Mouse (Mus musculus) hindbrain, postnatal 0 days (tissue): ENCODE data around the gene Ciao2a. TPM values are rescaled to one million over a fixed set of nuclear protein-coding genes. Genes with fewer than 3 reads are reported as not detected.

Experiments used
- ATAC-seq: fragments of 200-750 bp; cut with Nextera tagmentation; 2 replicates; pipeline ENCODE4 v1.8.0; 2017; ENCODE audit warnings: mild to moderate bottlenecking, moderate TSS enrichment, moderate library complexity
- DNase-seq: peaks from one replicate; pipeline ENCODE4 v3.0.0-alpha.2; 2015; ENCODE audit warnings: low spot score
- H3K27ac ChIP-seq: fragments of 300-500 bp; sonication (generic); 2 replicates; pipeline ENCODE4 v1.5.1; 2014; ENCODE audit warnings: mild to moderate bottlenecking
- H3K27me3 ChIP-seq: fragments of 300-500 bp; sonication (generic); 2 replicates; pipeline ENCODE4 v1.6.1; 2014; ENCODE audit warnings: low read length, mixed read lengths; ENCODE audit not compliant: insufficient read depth
- H3K36me3 ChIP-seq: fragments of 300-500 bp; sonication (generic); 2 replicates; pipeline ENCODE4 v1.6.1; 2014; ENCODE audit warnings: low read length, mixed read lengths; ENCODE audit not compliant: insufficient read depth
- H3K4me1 ChIP-seq: fragments of 300-500 bp; sonication (generic); 2 replicates; pipeline ENCODE4 v1.6.1; 2014; ENCODE audit warnings: antibody characterized with exemption, low read length, mixed read lengths; ENCODE audit not compliant: insufficient read depth
- H3K4me2 ChIP-seq: fragments of 300-500 bp; sonication (generic); 2 replicates; pipeline ENCODE4 v1.6.1; 2014; ENCODE audit warnings: low read depth, mild to moderate bottlenecking, low read length, moderate library complexity, mixed read lengths
- H3K4me3 ChIP-seq: fragments of 300-500 bp; sonication (generic); 2 replicates; pipeline ENCODE4 v1.5.1; 2014; ENCODE audit warnings: low read length
- H3K9ac ChIP-seq: fragments of 300-500 bp; sonication (generic); replicated peaks from 2 replicates; pipeline ENCODE4 v1.6.1; 2014; ENCODE audit warnings: mild to moderate bottlenecking, low read length, moderate library complexity, mixed read lengths
- H3K9me3 ChIP-seq: fragments of 300-500 bp; sonication (generic); 2 replicates; pipeline ENCODE4 v1.6.1; 2016; ENCODE audit warnings: low read length, mixed read lengths
- CTCF ChIP-seq: IDR thresholded peaks from 2 replicates; pipeline ENCODE4 v1.5.1; 2016; ENCODE audit warnings: antibody characterized with exemption, control low read depth, low read depth
- WGBS: fragments of 180-500 bp; shearing (Covaris S2); extraction: QIAGEN DNeasy Blood & Tissue Kit; methylation state at CpG from one replicate; pipeline ENCODE4 v1.1.7; 2014; 5-methylcytosine and 5-hydroxymethylcytosine counted together
- polyA plus RNA-seq: library from polyadenylated mRNA; unstranded; fragments of >200 nt; fragmentation: Nextera tagmentation; extraction: Ambion mirVana; gene quantifications from 2 replicates; pipeline ENCODE4 v1.2.1, GENCODE M21; 2015
- total RNA-seq: library from RNA; depleted of rRNA; stranded (reverse); fragments of >200 nt; gene quantifications from 2 replicates; pipeline ENCODE4 v1.2.3, GENCODE M21; 2014; rRNA removed

Gene Ciao2a
- total and polyA plus RNA-seq, 2 experiments from 2014 or later = 25.5 to 77.6 TPM

DNA sequence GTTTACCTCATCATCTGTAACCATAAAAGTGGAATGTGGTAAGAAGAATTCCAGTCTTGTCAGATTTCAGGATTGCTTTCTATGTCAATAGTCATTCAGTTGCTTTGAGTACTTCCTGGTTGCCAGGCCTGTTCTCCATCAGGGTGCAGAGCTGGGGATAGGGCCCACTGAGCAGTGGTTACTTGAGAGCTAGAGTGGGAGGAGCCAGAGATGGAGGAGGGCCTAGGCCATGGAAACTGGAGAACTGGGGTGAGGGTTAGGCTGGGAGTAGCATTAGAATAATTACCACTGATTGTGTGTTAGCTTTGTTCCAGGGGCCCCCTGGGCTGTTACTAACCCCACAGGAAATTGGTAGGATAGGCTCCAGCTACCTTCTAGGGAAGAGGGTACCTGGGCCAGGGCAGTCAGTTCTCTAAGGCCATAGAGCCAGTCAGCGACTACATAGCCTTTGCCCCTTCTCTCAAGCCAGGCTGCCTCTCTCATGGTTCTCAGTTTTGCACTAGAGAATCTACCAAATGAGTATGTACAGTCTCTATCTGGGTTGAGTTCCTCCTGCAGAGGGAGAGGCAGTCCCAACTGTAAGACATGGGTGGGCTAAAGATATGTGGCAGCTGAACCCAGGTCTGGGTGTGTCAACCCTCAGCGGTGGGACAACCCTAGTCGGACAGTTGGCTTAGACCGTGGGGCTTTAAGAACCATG is 54.9 kb downstream of the Ciao2a start:
- TF ChIP-seq CTCF = no peak
- 88% methylated on average over 4 of the region's 4 CpGs for WGBS
- Histone ChIP-seq H3K27ac (no peak overlapping the region), H3K4me3 (no peak overlapping the region), H3K9ac (no peak overlapping the region), H3K27me3 (no peaks in the 10 kb centered on the region), H3K9me3 (no peaks in the 10 kb centered on the region), H3K4me1 (no peaks in the 10 kb centered on the region), H3K36me3 (no peaks in the 10 kb centered on the region), H3K4me2 (no peak overlapping the region)
- DNase-seq (no peak), ATAC-seq (no peak)

GRCm38 (mm10) chr9:66181826-66182678 is 55.6 kb downstream of the Ciao2a start:
- no peak overlapping the region for H3K4me2 ChIP-seq
- TF ChIP-seq CTCF = no peak
- H3K9me3 ChIP-seq = no peaks in the 10 kb centered on the region
- DNase-seq (no peak), ATAC-seq (no peak)
- no peak overlapping the region for H3K27ac ChIP-seq
- H3K36me3 ChIP-seq = no peaks in the 10 kb centered on the region
- H3K9ac ChIP-seq = no peak overlapping the region
- H3K4me3 ChIP-seq = no peak overlapping the region
- 79% methylated on average over 11 of the region's 11 CpGs for WGBS
- H3K27me3 ChIP-seq = no peaks in the 10 kb centered on the region
- no peaks in the 10 kb centered on the region for H3K4me1 ChIP-seq

DNA sequence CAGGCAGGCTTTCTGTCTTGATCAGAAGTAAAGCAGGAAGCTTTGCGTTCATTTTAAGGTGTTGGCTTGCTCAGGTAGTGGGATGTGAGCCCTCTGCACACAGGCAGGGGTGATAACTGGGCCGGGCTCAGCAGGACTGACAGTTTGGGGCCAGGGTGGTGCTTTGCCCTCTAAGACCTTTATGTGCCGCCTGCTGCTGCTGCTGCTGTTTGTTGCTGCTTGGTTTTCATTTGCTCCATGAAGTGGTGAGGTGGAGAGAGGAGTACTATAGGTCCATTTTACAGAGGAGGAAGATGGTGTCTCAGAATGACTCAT is 56.2 kb downstream of the Ciao2a start:
- Histone ChIP-seq H3K4me1 (no peaks in the 10 kb centered on the region), H3K27me3 (no peaks in the 10 kb centered on the region), H3K27ac (no peak overlapping the region), H3K9me3 (no peaks in the 10 kb centered on the region), H3K36me3 (no peaks in the 10 kb centered on the region), H3K4me2 (no peak overlapping the region), H3K9ac (no peak overlapping the region), H3K4me3 (no peak overlapping the region)
- no peak for TF ChIP-seq CTCF
- no peak for DNase-seq
- no peak for ATAC-seq
- WGBS = 83% methylated on average over 3 of the region's 3 CpGs

DNA sequence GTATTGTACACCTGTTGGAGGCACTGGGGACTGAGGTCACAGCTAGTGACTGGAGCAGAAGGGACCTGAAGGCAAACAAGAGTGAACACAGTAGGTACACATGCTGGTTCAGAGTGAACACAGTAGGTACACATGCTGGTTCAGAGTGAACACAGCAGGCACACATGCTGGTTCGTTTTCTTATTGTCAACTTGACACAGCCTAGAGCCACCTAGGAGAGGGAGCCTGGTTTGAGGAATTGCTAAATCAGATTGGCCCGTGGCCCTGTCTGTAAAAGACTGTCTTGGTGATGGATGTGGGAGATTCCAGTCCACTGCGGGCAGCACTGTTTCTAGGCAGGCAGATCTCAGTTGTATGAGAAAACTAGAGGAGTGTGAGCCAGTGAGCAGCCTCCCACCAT is 56.6 kb downstream of the Ciao2a start:
- no peak overlapping the region for H3K4me2 ChIP-seq
- DNase-seq (no peak), ATAC-seq (no peak)
- WGBS = 62% methylated on average over 3 of the region's 3 CpGs
- no peaks in the 10 kb centered on the region for H3K36me3 ChIP-seq
- H3K27ac ChIP-seq = no peak overlapping the region
- TF ChIP-seq CTCF = no peak
- H3K9ac ChIP-seq = no peak overlapping the region
- no peaks in the 10 kb centered on the region for H3K9me3 ChIP-seq
- no peaks in the 10 kb centered on the region for H3K27me3 ChIP-seq
- no peaks in the 10 kb centered on the region for H3K4me1 ChIP-seq
- H3K4me3 ChIP-seq = no peak overlapping the region

GRCm38 (mm10) chr9:66184572-66184971 is 58.2 kb downstream of the Ciao2a start:
- H3K27me3 ChIP-seq = no peaks in the 10 kb centered on the region
- no peak overlapping the region for H3K4me2 ChIP-seq
- no peaks in the 10 kb centered on the region for H3K4me1 ChIP-seq
- no peaks in the 10 kb centered on the region for H3K36me3 ChIP-seq
- H3K27ac ChIP-seq = no peak overlapping the region
- no peak for TF ChIP-seq CTCF
- no peak overlapping the region for H3K4me3 ChIP-seq
- DNase-seq = no peak
- no peak for ATAC-seq
- WGBS = 73% methylated on average over 5 of the region's 5 CpGs
- no peak overlapping the region for H3K9ac ChIP-seq
- H3K9me3 ChIP-seq = no peaks in the 10 kb centered on the region

DNA sequence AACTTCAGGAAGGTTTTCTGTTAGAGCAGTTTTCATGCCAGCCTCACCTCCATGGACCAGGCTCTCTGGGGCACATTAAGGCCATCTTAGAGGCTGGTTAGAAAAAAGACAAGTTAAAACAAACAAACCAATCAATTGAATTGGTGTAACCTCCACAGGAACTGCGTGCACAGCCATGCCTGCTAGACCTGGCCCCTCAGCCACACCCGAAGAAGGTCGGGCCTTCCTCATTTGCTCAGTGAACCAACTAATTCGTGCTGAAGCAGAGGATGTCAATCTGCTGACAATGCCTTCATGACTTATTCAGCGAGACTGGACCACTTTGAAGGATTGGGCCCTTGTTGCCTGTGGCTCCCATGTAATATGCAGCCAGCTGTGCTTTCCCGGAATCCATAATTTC is 60.0 kb downstream of the Ciao2a start:
- no peaks in the 10 kb centered on the region for H3K27me3 ChIP-seq
- H3K36me3 ChIP-seq = no peaks in the 10 kb centered on the region
- H3K9me3 ChIP-seq = no peaks in the 10 kb centered on the region
- no peaks in the 10 kb centered on the region for H3K4me1 ChIP-seq
- H3K4me2 ChIP-seq = no peak overlapping the region
- no peak overlapping the region for H3K27ac ChIP-seq
- H3K9ac ChIP-seq = no peak overlapping the region
- DNase-seq (no peak), ATAC-seq (no peak)
- WGBS = 15% methylated on average over 6 of the region's 6 CpGs
- TF ChIP-seq CTCF = no peak
- no peak overlapping the region for H3K4me3 ChIP-seq

Other genes with a start within 250 kb of the Ciao2a start
- 14.0 and 15.6 TPM in 2 replicates for gene Pclaf, start 236.4 kb upstream of the Ciao2a start, total RNA-seq
- gene Pclaf, start 236.4 kb upstream of the Ciao2a start, polyA plus RNA-seq = 29.8 and 35.8 TPM in 2 replicates
- gene Trip4, start 217.8 kb upstream of the Ciao2a start, total RNA-seq = 15.6 and 25.7 TPM in 2 replicates
- gene Trip4, start 217.8 kb upstream of the Ciao2a start, polyA plus RNA-seq = 23.8 and 23.9 TPM in 2 replicates
- 23.1 and 28.9 TPM in 2 replicates for gene Csnk1g1, start 217.7 kb upstream of the Ciao2a start, total RNA-seq
- gene Csnk1g1, start 217.7 kb upstream of the Ciao2a start, polyA plus RNA-seq = 18.2 and 19.6 TPM in 2 replicates
- 223 and 263 TPM in 2 replicates for gene Ppib, start 66.4 kb upstream of the Ciao2a start, total RNA-seq
- gene Ppib, start 66.4 kb upstream of the Ciao2a start, polyA plus RNA-seq = 395 and 408 TPM in 2 replicates
- gene Snx22, start 56.9 kb upstream of the Ciao2a start, total RNA-seq = 7.1 and 8.8 TPM in 2 replicates
- 12.8 and 13.2 TPM in 2 replicates for gene Snx22, start 56.9 kb upstream of the Ciao2a start, polyA plus RNA-seq
- gene Snx1, start within 50 bp of the Ciao2a start, total RNA-seq = 43.4 and 50.4 TPM in 2 replicates
- 47.3 and 55.0 TPM in 2 replicates for gene Snx1, start within 50 bp of the Ciao2a start, polyA plus RNA-seq
- gene Dapk2, start 31.6 kb downstream of the Ciao2a start, total RNA-seq = 0.21 TPM in 1 of 2 replicates, not detected in the other
- gene Dapk2, start 31.6 kb downstream of the Ciao2a start, polyA plus RNA-seq = 0.55 and 0.58 TPM in 2 replicates
- 91.5 and 104 TPM in 2 replicates for gene Herc1, start 223.8 kb downstream of the Ciao2a start, total RNA-seq
- gene Herc1, start 223.8 kb downstream of the Ciao2a start, polyA plus RNA-seq = 30.3 and 30.7 TPM in 2 replicates